Mouse (Mus musculus): Measurements from ENCODE around the gene Slc24a3. TPM values are rescaled to one million over a fixed set of nuclear protein-coding genes. Genes with fewer than 3 reads are reported as not detected.

The Slc24a3 gene
- polyA plus RNA-seq, 1 experiment from 2014 or later = 2.3 TPM

- H3K4me2 ChIP-seq = no peak overlapping the region
- H3K36me3 ChIP-seq = no peaks in the 10 kb centered on the region
- H3K4me1 ChIP-seq = no peaks in the 10 kb centered on the region
- H3K27me3 ChIP-seq = 0 out of 2 replicates have a peak, but pooled peaks cover 3% of the 10 kb centered on the region
- H3K27ac ChIP-seq = no peak overlapping the region
- WGBS = 61% methylated on average over 8 of the region's 8 CpGs
- H3K9me3 ChIP-seq = no peaks in the 10 kb centered on the region
- ATAC-seq (ENCODE audit: insufficient number of reproducible peaks, insufficient read depth, low FRiP score, low TSS enrichment, low read depth) = no peak
- no peak overlapping the region for H3K4me3 ChIP-seq
- H3K9ac ChIP-seq = no peak overlapping the region
These were observed 162.2 kb downstream of the Slc24a3 start for GRCm38 (mm10) chr2:145329756-145330155.

- no peaks in the 10 kb centered on the region for H3K36me3 ChIP-seq
- no peaks in the 10 kb centered on the region for H3K27me3 ChIP-seq
- no peaks in the 10 kb centered on the region for H3K9me3 ChIP-seq
- no peaks in the 10 kb centered on the region for H3K4me1 ChIP-seq
- 79% methylated on average over 1 of the region's 1 CpGs for WGBS
- no peak overlapping the region for H3K4me2 ChIP-seq
- no peak overlapping the region for H3K9ac ChIP-seq
- no peak for ATAC-seq (ENCODE audit: insufficient number of reproducible peaks, insufficient read depth, low FRiP score, low TSS enrichment, low read depth)
- no peak overlapping the region for H3K4me3 ChIP-seq
- no peak overlapping the region for H3K27ac ChIP-seq
These were observed 164.0 kb downstream of the Slc24a3 start for GRCm38 (mm10) chr2:145331525-145331924.

DNA sequence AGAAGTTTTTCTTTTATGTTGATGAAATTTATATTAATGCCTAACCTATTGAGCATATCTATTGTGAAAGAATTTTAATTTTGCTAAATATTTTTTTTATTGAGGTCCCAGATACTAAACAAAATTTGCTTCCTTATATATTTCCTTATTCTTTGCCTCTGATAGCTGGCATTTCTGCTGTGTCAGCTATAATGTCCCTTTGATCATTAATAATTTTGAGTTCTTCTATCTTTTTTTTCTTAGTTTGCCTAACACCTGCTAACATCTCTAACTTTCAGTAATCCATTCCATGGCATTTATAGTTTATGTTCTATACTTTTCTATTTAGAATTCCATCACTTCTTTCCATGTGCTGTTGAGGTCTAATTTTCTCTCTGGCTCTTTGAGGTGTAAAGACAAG lies 165.9 kb downstream of the Slc24a3 start:
- no peak for ATAC-seq (ENCODE audit: insufficient number of reproducible peaks, insufficient read depth, low FRiP score, low TSS enrichment, low read depth)
- Histone ChIP-seq H3K36me3 (no peaks in the 10 kb centered on the region), H3K4me2 (no peak overlapping the region), H3K4me3 (no peak overlapping the region), H3K27ac (no peak overlapping the region), H3K9ac (no peak overlapping the region), H3K9me3 (no peaks in the 10 kb centered on the region), H3K27me3 (no peaks in the 10 kb centered on the region), H3K4me1 (no peaks in the 10 kb centered on the region)

- Histone ChIP-seq H3K27ac (no peak overlapping the region), H3K9ac (no peak overlapping the region), H3K4me3 (no peak overlapping the region), H3K4me1 (no peaks in the 10 kb centered on the region), H3K4me2 (no peak overlapping the region), H3K36me3 (no peaks in the 10 kb centered on the region), H3K9me3 (no peaks in the 10 kb centered on the region), H3K27me3 (no peaks in the 10 kb centered on the region)
- no peak for ATAC-seq (ENCODE audit: insufficient number of reproducible peaks, insufficient read depth, low FRiP score, low TSS enrichment, low read depth)
These were observed 168.9 kb downstream of the Slc24a3 start for GRCm38 (mm10) chr2:145336406-145336805.

DNA sequence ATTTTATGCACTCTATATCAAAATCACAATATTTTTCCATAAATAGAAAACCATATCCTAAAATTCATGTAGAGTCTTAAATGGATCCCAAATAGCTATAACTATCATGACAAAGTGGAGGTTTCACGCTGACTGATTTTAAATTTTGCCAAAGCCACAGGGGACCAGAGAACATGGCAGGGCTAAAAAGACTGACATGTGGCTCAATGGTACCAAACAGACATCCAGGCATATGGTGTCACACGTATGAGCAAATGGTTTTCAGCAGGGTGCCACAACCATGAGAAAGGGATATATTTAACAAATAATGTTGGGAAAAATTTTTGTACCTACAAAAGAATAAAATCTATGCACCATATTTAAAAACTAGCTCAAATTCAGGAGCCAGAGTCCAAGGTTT lies 173.3 kb downstream of the Slc24a3 start:
- H3K4me1 ChIP-seq = no peaks in the 10 kb centered on the region
- no peaks in the 10 kb centered on the region for H3K27me3 ChIP-seq
- H3K4me2 ChIP-seq = no peak overlapping the region
- no peak overlapping the region for H3K9ac ChIP-seq
- ATAC-seq (ENCODE audit: insufficient number of reproducible peaks, insufficient read depth, low FRiP score, low TSS enrichment, low read depth) = no peak
- 73% methylated on average over 2 of the region's 2 CpGs for WGBS
- H3K4me3 ChIP-seq = no peak overlapping the region
- H3K27ac ChIP-seq = no peak overlapping the region
- H3K9me3 ChIP-seq = no peaks in the 10 kb centered on the region
- H3K36me3 ChIP-seq = no peaks in the 10 kb centered on the region

- Histone ChIP-seq H3K27ac (no peak overlapping the region), H3K4me1 (no peaks in the 10 kb centered on the region), H3K4me2 (no peak overlapping the region), H3K36me3 (no peaks in the 10 kb centered on the region), H3K9ac (no peak overlapping the region), H3K27me3 (no peaks in the 10 kb centered on the region), H3K4me3 (no peak overlapping the region), H3K9me3 (no peaks in the 10 kb centered on the region)
- ATAC-seq (ENCODE audit: insufficient number of reproducible peaks, insufficient read depth, low FRiP score, low TSS enrichment, low read depth) = no peak
- WGBS = 76% methylated on average over 4 of the region's 4 CpGs
These were observed 175.4 kb downstream of the Slc24a3 start for GRCm38 (mm10) chr2:145342956-145343355.

- 76% methylated on average over 1 of the region's 1 CpGs for WGBS
- ATAC-seq (ENCODE audit: insufficient number of reproducible peaks, insufficient read depth, low FRiP score, low TSS enrichment, low read depth) = no peak
- no peaks in the 10 kb centered on the region for H3K27me3 ChIP-seq
These were observed 177.0 kb downstream of the Slc24a3 start for GRCm38 (mm10) chr2:145344521-145344920.

DNA sequence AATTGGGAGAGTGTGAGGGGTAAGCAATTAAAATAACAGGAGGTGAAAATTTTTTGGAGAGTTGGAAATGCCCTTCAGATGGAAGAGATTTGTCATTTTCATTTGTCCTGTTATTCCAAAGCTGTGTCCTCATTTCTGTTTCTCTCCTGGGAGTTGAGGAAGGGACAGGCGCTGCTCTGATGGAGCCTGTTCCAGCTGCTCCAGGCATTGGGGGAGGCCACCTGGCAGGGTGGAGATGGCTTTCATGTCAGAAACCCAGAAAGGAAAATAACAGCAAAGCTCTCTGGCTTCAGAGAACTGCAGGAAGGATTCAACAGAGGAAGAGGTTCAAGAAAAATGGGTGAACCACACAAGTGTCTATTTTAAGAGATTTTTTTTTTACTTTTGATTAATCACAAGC lies 186.2 kb downstream of the Slc24a3 start:
- H3K9ac ChIP-seq = no peak overlapping the region
- WGBS = 80% methylated on average over 1 of the region's 1 CpGs
- no peak for ATAC-seq (ENCODE audit: insufficient number of reproducible peaks, insufficient read depth, low FRiP score, low TSS enrichment, low read depth)
- no peaks in the 10 kb centered on the region for H3K4me1 ChIP-seq
- no peak overlapping the region for H3K27ac ChIP-seq
- no peaks in the 10 kb centered on the region for H3K36me3 ChIP-seq
- no peak overlapping the region for H3K4me2 ChIP-seq
- no peak overlapping the region for H3K4me3 ChIP-seq
- no peaks in the 10 kb centered on the region for H3K27me3 ChIP-seq
- no peaks in the 10 kb centered on the region for H3K9me3 ChIP-seq

More at GRCm38 (mm10) chr2:145344521-145344920, 177.0 kb downstream of the Slc24a3 start:
- H3K9ac ChIP-seq = no peak overlapping the region
- H3K9me3 ChIP-seq = no peaks in the 10 kb centered on the region
- H3K27ac ChIP-seq = no peak overlapping the region
- H3K4me2 ChIP-seq = no peak overlapping the region
- H3K36me3 ChIP-seq = no peaks in the 10 kb centered on the region
- H3K4me3 ChIP-seq = no peak overlapping the region
- H3K4me1 ChIP-seq = no peaks in the 10 kb centered on the region

DNA sequence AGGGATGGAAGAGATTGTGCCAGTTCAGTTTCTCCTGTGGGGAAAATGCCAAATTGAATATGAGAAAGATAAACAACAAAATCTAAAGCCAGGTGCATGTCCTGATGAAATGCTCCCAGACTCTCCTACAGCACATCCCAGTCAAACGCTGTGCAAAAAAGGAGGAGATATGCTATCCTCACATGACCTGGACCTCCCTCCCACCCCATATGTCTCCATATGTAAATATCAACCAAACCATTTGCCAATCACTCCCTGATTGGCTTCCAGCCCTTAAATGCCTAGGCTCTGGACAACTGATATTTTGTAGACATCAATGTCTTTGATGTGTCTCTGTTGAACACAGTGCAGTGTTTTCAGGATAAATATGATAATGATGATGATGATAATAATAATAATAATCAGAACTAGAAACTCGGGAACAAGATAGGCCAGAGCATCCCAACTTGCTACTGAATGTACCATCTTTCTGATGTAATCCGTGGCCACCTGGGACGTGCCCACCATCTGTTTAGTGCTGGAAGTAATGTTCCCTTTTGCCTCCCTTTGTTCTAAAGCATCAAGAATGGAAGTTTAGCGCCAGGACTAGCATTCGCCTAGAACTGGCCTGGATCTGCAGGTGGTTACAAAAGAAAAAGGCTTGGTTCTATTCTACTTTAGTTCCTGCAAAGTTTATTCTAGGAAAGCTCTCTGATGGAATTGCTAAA lies 190.8 kb downstream of the Slc24a3 start:
- no peaks in the 10 kb centered on the region for H3K4me1 ChIP-seq
- no peak overlapping the region for H3K9ac ChIP-seq
- WGBS = 82% methylated on average over 6 of the region's 6 CpGs
- no peak for ATAC-seq (ENCODE audit: insufficient number of reproducible peaks, insufficient read depth, low FRiP score, low TSS enrichment, low read depth)
- no peak overlapping the region for H3K27ac ChIP-seq
- no peaks in the 10 kb centered on the region for H3K27me3 ChIP-seq
- H3K4me3 ChIP-seq = no peak overlapping the region
- H3K36me3 ChIP-seq = no peaks in the 10 kb centered on the region
- H3K4me2 ChIP-seq = no peak overlapping the region
- H3K9me3 ChIP-seq = no peaks in the 10 kb centered on the region

DNA sequence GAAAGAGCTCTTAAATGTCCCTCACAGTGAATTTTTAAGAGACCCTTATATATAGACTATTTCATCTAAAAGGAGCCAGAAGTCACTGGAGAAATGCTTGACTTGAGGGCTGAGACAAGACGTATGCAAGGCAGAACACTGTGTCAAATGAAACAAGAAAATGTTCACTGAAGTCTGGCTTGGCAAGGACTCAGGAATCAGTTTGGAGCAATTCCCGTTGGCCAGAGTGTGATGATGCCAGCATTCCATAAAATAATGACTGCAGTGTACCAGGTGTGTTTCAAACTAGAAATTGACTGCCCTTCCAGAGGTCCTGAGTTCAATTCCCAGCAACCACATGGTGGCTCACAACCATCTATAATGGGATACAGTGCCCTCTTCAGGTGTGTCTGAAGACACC lies 196.1 kb downstream of the Slc24a3 start:
- ATAC-seq (ENCODE audit: insufficient number of reproducible peaks, insufficient read depth, low FRiP score, low TSS enrichment, low read depth) = no peak
- 66% methylated on average over 2 of the region's 2 CpGs for WGBS

DNA sequence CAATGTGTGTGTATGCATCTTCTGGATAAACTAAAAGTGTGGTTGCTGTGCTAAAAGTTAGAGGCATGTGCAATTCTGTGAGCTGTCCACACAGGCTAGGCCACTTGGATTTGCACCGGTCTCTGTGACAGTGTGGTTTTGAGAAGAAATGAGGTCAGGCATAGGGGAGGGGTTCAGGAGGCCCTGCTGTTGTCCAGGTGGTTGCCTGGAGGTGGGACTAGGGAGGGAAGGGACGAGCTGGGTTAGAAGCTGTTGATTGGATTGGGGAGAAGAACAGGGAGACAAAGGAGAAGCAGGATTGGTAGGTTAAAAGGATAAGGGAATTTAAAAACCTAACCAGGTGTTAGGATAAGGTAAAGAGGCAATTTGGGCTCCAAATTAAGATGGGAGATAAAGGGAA lies 201.1 kb downstream of the Slc24a3 start:
- Histone ChIP-seq H3K4me3 (no peak overlapping the region), H3K9me3 (no peaks in the 10 kb centered on the region), H3K9ac (no peak overlapping the region), H3K36me3 (no peaks in the 10 kb centered on the region), H3K27me3 (no peaks in the 10 kb centered on the region), H3K4me1 (no peaks in the 10 kb centered on the region), H3K27ac (no peak overlapping the region), H3K4me2 (no peak overlapping the region)
- 63% methylated on average over 2 of the region's 2 CpGs for WGBS
- ATAC-seq (ENCODE audit: insufficient number of reproducible peaks, insufficient read depth, low FRiP score, low TSS enrichment, low read depth) = no peak

More for the DNA sequence above, 196.1 kb downstream of the Slc24a3 start:
- Histone ChIP-seq H3K4me2 (no peak overlapping the region), H3K4me1 (no peaks in the 10 kb centered on the region), H3K27me3 (no peaks in the 10 kb centered on the region), H3K9ac (no peak overlapping the region), H3K36me3 (no peaks in the 10 kb centered on the region), H3K27ac (no peak overlapping the region), H3K4me3 (no peak overlapping the region), H3K9me3 (no peaks in the 10 kb centered on the region)

DNA sequence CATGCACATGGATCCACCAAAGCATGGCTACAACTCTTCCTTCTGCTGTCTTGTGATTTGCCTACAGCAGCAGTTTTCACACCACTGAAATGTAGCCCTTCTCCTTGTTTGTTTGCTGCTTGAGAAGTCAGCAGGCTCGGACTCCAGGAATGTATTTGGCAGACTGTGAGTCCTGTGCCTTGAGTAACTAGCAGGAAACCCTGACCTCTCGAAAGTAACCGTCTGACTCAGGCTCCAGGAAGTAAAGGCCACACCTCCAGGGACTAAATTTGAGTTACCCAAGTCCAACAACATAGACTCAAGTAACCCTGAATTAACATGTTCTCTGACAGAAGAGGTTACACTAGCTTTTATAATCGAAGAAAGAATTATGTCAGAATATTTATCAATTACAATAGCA lies 203.2 kb downstream of the Slc24a3 start:
- Histone ChIP-seq H3K4me1 (no peaks in the 10 kb centered on the region), H3K27me3 (no peaks in the 10 kb centered on the region), H3K36me3 (no peaks in the 10 kb centered on the region), H3K4me3 (no peak overlapping the region), H3K4me2 (no peak overlapping the region), H3K9ac (no peak overlapping the region), H3K9me3 (no peaks in the 10 kb centered on the region), H3K27ac (no peak overlapping the region)
- no peak for ATAC-seq (ENCODE audit: insufficient number of reproducible peaks, insufficient read depth, low FRiP score, low TSS enrichment, low read depth)
- WGBS = 56% methylated on average over 4 of the region's 4 CpGs

Measured in embryonic facial prominence, embryonic 13.5 days (tissue).